ENCODE assay signal across 26 mouse cellular contexts in genomic region chr3:126804968-126805367, GRCm38 (mm10).
"Had no signal": no experiment of that assay in that cellular context is flagged by ENCODE, and none has a peak within 500 bp of the region (broad histone marks: within the 10 kb centered on the region; RNA-seq: fewer than 3 reads in every experiment).

No protein-coding gene starts in this region.

- H3K4me3 ChIP-seq: heart, adult 2 months; heart, embryonic 13.5 days; heart, embryonic 15.5 days; hindbrain, embryonic 13.5 days; hindbrain, embryonic 15.5 days; kidney, embryonic 15.5 days; limb, embryonic 13.5 days; limb, embryonic 15.5 days; liver, embryonic 12.5 days had no signal

- H3K36me3 ChIP-seq: hindbrain, embryonic 15.5 days; kidney, embryonic 15.5 days; limb, embryonic 15.5 days; liver, embryonic 12.5 days had no signal

- ATAC-seq: hindbrain, postnatal 0 days; intestine, embryonic 16.5 days; liver, embryonic 12.5 days had no signal

- H3K9ac ChIP-seq: heart, embryonic 13.5 days; heart, embryonic 15.5 days; hindbrain, embryonic 13.5 days; hindbrain, embryonic 15.5 days; kidney, embryonic 15.5 days; limb, embryonic 13.5 days; limb, embryonic 15.5 days; liver, embryonic 12.5 days had no signal

- H3K4me1 ChIP-seq: hindbrain, embryonic 13.5 days; hindbrain, embryonic 15.5 days; kidney, embryonic 15.5 days; limb, embryonic 13.5 days; limb, embryonic 15.5 days; liver, embryonic 12.5 days had no signal

- H3K27ac ChIP-seq: heart, adult 2 months; heart, embryonic 13.5 days; heart, embryonic 15.5 days; hindbrain, embryonic 13.5 days; hindbrain, embryonic 15.5 days; hindbrain, postnatal 0 days; kidney, embryonic 15.5 days; kidney, postnatal 0 days; limb, embryonic 13.5 days; limb, embryonic 15.5 days; liver, embryonic 12.5 days had no signal

- H3K27me3 ChIP-seq: heart, embryonic 13.5 days; heart, embryonic 15.5 days; hindbrain, embryonic 13.5 days; hindbrain, embryonic 15.5 days; kidney, embryonic 15.5 days; limb, embryonic 13.5 days; limb, embryonic 15.5 days; liver, embryonic 12.5 days had no signal

- DNase-seq: gastrocnemius, postnatal 14 days; gastrocnemius, postnatal 36 days; heart, adult 11 months; heart, adult 2 months; heart, postnatal 14 days; heart, postnatal 36 days; kidney, adult 11 months; kidney, adult 2 months; kidney, adult 9 months; kidney, postnatal 14 days; kidney, postnatal 36 days; layer of hippocampus, adult 9-11 months; layer of hippocampus, postnatal 36 days; left cerebral cortex, postnatal 4 days had no signal

- H3K4me2 ChIP-seq: heart, embryonic 11.5 days; heart, embryonic 13.5 days; heart, embryonic 15.5 days; hindbrain, embryonic 13.5 days; hindbrain, embryonic 15.5 days; kidney, embryonic 15.5 days; limb, embryonic 13.5 days; limb, embryonic 15.5 days; liver, embryonic 12.5 days had no signal

- H3K9me3 ChIP-seq: heart, embryonic 13.5 days; heart, embryonic 15.5 days; hindbrain, embryonic 13.5 days; hindbrain, embryonic 15.5 days; kidney, embryonic 15.5 days; limb, embryonic 13.5 days; limb, embryonic 15.5 days; liver, embryonic 12.5 days had no signal
